Mouse (Mus musculus): ENCODE measurements around the gene AC141477.1.

Gene AC141477.1

DNA sequence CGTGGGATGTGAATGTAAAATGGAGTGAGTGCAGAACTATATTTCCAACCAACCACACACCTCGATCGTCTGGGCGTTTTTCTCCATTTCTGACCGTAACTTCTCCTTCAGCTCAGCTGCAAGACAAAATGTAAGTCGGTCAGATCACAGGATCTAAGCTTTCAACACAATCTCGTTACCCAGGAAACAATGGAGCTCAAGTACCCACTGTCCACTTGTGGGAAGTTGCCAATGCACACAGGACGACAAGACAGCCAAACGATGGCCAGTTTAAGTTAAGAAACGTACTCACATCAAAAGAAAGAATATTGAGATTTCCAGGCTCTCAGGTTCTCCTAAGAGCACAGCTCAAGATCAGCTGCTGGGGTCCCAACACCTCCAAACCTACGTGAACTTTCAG, 6.3 kb downstream of the AC141477.1 start:
- in situ Hi-C loops (cut with MboI; ENCODE audit: low pct_unique_long_range_greater_than_20kb in 1 of 2, low sequenced_read_pairs in 2 of 2, unreplicated experiment in 1 of 2) = no loop called here

DNA sequence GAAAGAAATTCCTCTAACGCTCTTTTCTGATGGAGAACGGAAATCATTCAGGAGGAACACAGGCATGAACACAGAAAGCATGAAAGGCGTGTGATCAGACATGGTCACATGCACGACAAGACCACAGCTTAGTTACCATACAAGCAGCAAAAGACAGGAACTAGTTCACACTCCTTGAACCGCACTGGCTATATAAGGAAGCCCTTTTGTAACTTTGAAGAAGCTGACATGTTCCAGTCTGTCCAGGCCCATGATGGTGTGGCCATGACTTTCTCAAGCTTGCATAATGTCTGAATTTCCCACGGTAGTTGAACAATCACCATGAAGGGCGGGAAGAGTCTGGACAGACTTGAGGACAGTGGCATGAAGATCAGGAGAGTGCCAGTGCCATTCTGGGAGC, 14.6 kb downstream of the AC141477.1 start:
- in situ Hi-C loops (cut with MboI; ENCODE audit: low pct_unique_long_range_greater_than_20kb in 1 of 2, low sequenced_read_pairs in 2 of 2, unreplicated experiment in 1 of 2) = no loop called here

DNA sequence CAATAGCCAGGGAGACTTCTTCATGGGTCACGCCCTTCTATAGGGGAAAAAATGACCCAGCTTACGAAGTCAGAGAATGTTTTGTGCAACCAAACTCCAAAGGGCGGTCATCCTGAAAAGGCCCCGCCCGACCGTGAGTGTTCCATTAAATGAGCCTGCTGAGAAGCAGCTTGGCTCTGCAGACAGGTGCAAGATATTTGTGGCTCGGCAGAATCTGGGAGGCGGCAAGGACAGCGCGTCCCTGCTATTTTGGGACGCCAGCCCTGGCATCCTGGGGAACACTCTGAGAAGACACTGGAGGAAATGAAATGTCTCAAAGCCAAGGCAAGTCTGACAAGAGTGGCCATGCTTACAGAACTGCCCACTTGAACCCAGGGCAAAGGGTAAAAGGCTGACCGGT, 23.4 kb downstream of the AC141477.1 start:
- in situ Hi-C loops (cut with MboI; ENCODE audit: low pct_unique_long_range_greater_than_20kb in 1 of 2, low sequenced_read_pairs in 2 of 2, unreplicated experiment in 1 of 2) = no loop called here

DNA sequence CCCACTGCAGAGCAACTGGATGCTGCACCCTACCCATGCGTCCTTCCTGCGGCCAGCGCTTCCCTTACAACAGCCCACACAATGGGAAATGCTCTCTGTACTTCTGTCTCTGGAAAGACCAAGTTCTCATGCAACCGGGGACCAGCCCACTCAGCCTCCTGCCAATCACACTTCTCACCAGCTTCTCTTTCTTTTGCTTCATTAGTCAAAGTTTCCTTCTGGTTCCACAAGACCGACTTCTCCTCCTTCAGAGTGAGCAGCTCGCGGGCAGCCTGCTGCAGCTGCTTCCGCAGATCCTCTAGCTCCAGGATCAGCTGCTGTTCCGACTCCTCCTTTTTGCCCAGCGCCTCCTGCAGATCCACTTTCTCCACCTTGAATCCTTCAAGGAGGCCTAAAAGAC, 31.7 kb downstream of the AC141477.1 start:
- in situ Hi-C loops (cut with MboI; ENCODE audit: low pct_unique_long_range_greater_than_20kb in 1 of 2, low sequenced_read_pairs in 2 of 2, unreplicated experiment in 1 of 2) = no loop called here

DNA sequence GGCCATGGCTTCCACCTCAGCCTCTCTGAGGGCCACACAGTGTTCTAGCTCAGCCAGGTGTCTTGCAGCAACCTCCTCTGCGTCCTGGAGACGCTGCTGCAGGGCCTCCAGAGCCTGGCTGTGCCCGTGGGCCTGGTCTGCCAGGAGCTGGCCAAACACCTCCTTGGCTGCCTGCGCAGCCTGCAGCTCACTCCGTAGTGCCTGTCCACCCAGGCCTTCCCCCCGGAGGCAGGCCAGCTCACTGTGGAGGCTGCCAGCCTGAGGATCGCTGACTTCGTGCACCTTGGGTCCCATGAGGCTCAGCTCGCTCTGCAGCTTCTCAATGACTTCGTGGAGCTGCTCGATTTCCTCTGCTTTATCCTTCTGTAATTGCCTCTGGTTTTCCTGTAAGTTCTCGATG, 47.6 kb downstream of the AC141477.1 start:
- in situ Hi-C loops (cut with MboI; ENCODE audit: low pct_unique_long_range_greater_than_20kb in 1 of 2, low sequenced_read_pairs in 2 of 2, unreplicated experiment in 1 of 2) = no loop called here

DNA sequence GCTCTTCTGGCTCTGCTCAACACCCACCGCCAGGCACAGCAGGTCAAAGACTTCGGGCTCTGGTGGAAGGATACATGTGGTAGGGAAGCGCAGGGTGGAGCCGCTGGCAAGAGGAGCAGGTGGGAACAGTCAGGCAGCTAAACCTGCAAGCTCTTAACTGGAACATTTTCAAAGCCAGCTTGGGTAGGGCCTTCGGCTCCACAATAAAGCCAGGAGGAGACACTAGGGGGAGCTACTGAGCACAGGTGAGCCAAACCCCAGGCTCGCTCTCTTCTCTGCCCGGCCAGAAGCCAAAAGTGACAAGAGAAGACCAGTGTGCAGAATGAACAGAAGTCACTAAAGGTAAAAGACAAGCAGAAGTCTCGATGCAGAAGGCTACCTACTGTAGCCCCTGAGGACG, 48.5 kb downstream of the AC141477.1 start:
- in situ Hi-C loops (cut with MboI; ENCODE audit: low pct_unique_long_range_greater_than_20kb in 1 of 2, low sequenced_read_pairs in 2 of 2, unreplicated experiment in 1 of 2) = no loop called here

DNA sequence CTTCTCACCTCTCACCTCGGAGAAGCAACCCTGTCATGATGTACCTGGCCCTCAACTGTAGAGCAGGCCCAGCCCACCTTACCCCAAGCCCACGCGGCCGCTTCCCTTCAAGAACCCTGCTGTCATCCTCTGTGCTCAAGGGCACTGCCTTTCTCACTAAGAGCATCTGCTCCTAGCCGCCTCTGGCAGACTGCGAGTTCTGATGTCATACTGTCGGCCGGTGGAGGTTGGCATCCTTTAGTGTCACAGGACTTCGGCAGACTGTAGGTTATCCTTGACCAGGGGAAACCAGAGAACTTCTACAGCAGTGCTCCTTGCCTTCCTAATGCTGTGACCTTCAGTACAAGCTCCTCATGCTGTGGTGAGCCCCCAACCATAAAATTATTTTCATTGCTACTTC, 49.1 kb downstream of the AC141477.1 start:
- in situ Hi-C loops (cut with MboI; ENCODE audit: low pct_unique_long_range_greater_than_20kb in 1 of 2, low sequenced_read_pairs in 2 of 2, unreplicated experiment in 1 of 2) = no loop called here

Data from mouse embryonic stem cell (cell line).